Mouse (Mus musculus): Measurements from ENCODE around the gene Cd52.

DNA sequence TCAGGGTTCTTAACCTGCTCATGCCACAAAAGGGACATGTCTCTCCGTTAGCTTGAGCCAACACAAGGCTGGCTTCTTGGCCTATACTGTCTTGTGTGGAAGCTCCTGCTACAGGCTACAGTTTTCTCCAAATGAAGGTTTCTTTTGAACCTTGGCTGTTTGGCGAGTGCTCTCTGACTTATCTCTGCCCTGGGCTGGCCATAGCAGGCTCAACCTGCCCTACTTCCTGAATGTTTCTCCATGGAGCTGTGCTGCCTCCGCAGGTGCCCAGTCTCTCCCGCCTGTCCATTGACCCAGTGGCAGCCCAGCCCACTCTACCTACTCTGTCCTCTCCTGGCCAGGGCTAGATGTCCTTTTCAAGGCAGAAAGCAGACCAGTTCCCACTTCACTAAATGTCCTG, 26.0 kb upstream of the Cd52 start:
- TF ChIP-seq CTCF (IDR thresholded peaks at IDR 0.05; ENCODE audit: insufficient read depth, low read depth, low read length), result no peak
- no peak for TF ChIP-seq POLR2A (IDR thresholded peaks at IDR 0.05; ENCODE audit: insufficient read depth, low read depth, low read length)
